Mouse (Mus musculus) hindbrain, embryonic 10.5 days (tissue): ENCODE measurements at regions not wholly inside any gene's neighbourhood (a gene's known extent, or its start where the extent isn't known, plus 50 kb on each side); places are given as distances from the start of the nearest gene placed in this dataset.
"Not testable (repeated sequence)": the region's sequence is repeated elsewhere in the genome, so short reads cannot be mapped to it uniquely, and the experiment has no call there.

ENCODE experiments used
- DNase-seq: peaks from one replicate; pipeline ENCODE4 v3.0.0-alpha.2; 2017; ENCODE audit warnings: low spot score
- H3K27ac ChIP-seq: fragments of 300-500 bp; sonication (generic); 2 replicates; pipeline ENCODE4 v1.5.1; 2016; ENCODE audit warnings: mild to moderate bottlenecking, moderate library complexity
- H3K27me3 ChIP-seq: fragments of 300-500 bp; sonication (generic); 2 replicates; pipeline ENCODE4 v1.6.1; 2016; ENCODE audit warnings: mild to moderate bottlenecking; ENCODE audit not compliant: poor library complexity, insufficient read depth, severe bottlenecking
- H3K36me3 ChIP-seq: fragments of 300-500 bp; sonication (generic); 2 replicates; pipeline ENCODE4 v1.6.1; 2016; ENCODE audit warnings: mild to moderate bottlenecking, moderate library complexity
- H3K4me1 ChIP-seq: fragments of 300-500 bp; sonication (generic); replicated peaks from 2 replicates; pipeline ENCODE4 v1.6.1; 2016; ENCODE audit warnings: mild to moderate bottlenecking
- H3K4me3 ChIP-seq: fragments of 300-500 bp; sonication (generic); 2 replicates; pipeline ENCODE4 v1.5.1; 2016; ENCODE audit warnings: mild to moderate bottlenecking, moderate library complexity
- H3K9me3 ChIP-seq: fragments of 300-500 bp; sonication (generic); 2 replicates; pipeline ENCODE4 v1.6.1; 2016; ENCODE audit warnings: mild to moderate bottlenecking, moderate library complexity
- WGBS: fragments of 180-500 bp; shearing (Covaris S2); methylation state at CpG from one replicate; pipeline ENCODE4 v1.1.7; 2016; 5-methylcytosine and 5-hydroxymethylcytosine counted together

DNA sequence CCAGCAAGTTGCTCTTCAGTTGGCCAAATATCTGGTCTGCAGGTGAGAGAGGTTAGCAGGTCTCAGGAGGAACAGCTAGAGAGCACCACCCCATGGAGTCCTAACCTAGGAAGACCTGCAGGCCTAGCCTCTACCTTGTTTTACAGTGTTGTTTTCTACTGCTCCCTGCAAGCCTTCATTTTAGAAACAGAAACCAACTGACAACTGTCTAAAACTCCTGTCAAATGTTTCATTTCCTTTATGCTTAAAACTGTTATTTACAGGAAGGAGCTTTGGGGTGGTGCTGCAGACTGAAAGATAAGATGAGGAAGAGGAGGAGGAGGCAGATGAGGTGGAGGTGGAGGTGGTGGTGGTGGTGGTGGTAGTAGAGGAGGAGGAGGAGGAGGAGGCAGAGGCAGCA, 96.6 kb upstream of the Selenop start:
- no peak overlapping the region for H3K27ac ChIP-seq
- H3K4me1 ChIP-seq, result no peaks in the 10 kb centered on the region
- no peaks in the 10 kb centered on the region for H3K36me3 ChIP-seq
- DNase-seq, result no peak
- H3K4me3 ChIP-seq, result no peak overlapping the region
- no peaks in the 10 kb centered on the region for H3K27me3 ChIP-seq
- peaks cover 23% of the 10 kb centered on the region for H3K9me3 ChIP-seq

DNA sequence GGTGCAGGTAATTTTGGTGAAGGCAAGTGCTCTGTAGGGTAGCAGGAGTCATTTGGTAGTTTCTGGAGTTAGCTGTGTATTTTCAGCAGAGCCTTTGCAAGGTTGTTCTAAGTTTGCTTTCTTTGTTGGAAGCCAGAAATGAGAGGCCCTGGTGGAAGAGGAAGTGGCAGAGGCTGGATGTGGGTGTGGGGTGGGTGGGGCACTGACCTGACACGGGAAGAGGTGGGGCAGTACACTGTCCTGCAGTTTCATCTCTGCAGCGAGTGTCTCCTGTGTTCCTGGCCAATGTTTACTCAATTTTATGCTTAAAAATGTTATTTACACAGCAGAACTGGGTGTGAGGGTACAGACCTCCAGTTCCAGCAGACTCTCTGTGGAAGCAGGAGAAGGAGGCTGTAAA, 94.3 kb upstream of the Selenop start:
- Histone ChIP-seq H3K9me3 (peaks cover 23% of the 10 kb centered on the region), H3K27ac (no peak overlapping the region), H3K4me3 (no peak overlapping the region), H3K36me3 (no peaks in the 10 kb centered on the region), H3K4me1 (no peaks in the 10 kb centered on the region), H3K27me3 (no peaks in the 10 kb centered on the region)
- no peak for DNase-seq
- 73% methylated on average over 2 of the region's 2 CpGs for WGBS

DNA sequence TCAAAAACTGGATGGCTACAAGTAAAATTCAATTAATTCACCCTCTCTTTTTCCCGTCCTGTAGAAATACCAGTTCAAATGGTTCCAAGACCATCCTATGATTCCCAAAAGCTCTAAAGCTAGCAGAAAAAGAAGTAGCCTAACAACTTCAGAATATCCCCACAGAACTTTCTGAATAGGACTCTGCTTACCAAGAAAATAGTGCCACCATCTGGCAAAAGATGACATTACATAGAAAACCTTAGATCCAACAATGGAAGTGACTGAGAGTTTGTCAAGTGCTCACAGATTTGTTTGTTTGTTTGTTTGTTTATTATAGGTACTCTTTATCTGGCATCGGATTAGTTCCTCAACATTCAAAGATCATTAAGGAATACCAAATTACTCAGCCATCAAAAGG, 93.5 kb upstream of the Selenop start:
- 45% methylated on average over 2 of the region's 2 CpGs for whole genome bisulfite sequencing
- H3K9me3 ChIP-seq, result peaks cover 24% of the 10 kb centered on the region
- DNase-seq, result no peak

DNA sequence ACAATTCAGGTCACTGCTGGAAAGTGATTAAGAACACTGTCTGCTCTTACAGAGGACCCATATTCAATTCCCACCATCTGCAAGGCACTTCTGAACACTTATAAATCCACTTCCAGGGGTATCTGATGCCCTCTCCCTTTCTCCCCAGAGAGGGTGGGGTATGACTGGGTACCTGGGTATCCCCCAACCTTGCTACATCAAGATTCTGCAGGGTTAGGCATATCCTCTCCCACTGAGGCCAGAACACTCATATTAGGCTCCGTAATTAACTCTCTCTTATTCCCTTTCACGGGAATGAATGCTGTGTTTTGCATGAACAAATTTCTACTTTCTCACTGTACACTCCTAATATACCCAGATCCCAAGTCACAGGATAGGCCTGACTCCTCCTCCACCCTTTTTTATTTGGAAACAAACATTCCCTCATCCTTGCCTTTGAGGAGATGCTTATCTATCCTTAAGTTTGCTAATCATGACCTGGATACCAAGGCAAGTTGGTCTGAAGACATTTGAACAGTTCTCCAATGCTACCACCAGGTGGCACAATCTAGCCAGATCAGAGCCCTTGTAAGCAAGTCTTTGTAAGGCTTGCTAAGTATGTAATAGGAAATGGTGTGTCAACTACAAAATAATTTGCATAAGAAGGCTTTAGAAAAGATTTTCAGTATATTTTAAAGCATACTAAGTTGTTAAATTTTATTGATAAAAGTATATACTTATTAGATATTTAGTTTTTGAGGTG, 66.3 kb upstream of the Selenop start:
- H3K4me1 ChIP-seq, result no peaks in the 10 kb centered on the region
- H3K36me3 ChIP-seq, result no peaks in the 10 kb centered on the region
- no peak overlapping the region for H3K27ac ChIP-seq
- no peaks in the 10 kb centered on the region for H3K27me3 ChIP-seq
- 81% methylated on average over 2 of the region's 2 CpGs for WGBS
- no peak overlapping the region for H3K4me3 ChIP-seq
- peak; percentile 43 for DNase-seq
- H3K9me3 ChIP-seq, result no peaks in the 10 kb centered on the region

More for the DNA sequence above, 93.5 kb upstream of the Selenop start:
- no peaks in the 10 kb centered on the region for H3K4me1 ChIP-seq
- H3K36me3 ChIP-seq, result no peaks in the 10 kb centered on the region
- no peaks in the 10 kb centered on the region for H3K27me3 ChIP-seq
- H3K4me3 ChIP-seq, result no peak overlapping the region
- H3K27ac ChIP-seq, result no peak overlapping the region

DNA sequence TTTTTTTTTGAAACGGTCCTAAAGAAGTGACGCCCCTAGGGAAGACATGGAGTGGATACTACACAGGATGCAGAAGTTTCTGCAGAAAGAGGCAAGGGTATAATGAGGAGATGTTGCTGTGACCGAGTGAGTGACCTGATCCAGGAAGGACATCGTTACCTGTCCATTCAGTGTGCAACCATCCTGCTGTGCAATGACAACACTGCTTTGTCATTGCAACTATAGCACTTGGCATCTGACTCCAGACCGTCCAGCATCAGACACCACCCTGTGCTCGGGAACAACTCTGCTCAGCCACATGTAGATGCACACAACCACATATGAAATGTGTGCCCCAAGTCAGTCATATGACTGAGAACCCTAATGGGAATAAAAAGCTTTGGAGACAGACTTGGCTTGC, 62.8 kb upstream of the Selenop start:
- Histone ChIP-seq H3K9me3 (0 out of 2 replicates have a peak, but pooled peaks cover 5% of the 10 kb centered on the region), H3K4me1 (no peaks in the 10 kb centered on the region)
- WGBS, result 85% methylated on average over 6 of the region's 6 CpGs

DNA sequence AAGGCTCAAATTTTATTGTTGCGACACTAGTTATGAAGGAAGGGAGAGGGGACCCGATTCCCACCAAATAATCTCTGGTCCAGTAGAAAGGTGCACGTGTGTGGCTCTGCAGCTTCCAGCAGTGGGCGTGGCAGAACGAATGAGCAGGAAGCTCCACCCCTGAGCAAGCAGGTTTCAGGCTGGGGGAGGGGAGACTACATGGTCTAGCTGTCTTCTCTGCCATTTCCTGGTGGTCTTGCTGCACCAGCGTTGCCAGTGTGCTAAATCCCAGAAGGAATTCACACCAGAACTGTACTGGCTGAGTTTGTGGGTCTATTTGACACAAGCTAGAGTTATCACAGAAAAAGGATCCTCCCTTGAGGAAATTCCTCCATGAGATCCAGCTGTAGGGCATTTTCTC, 62.3 kb upstream of the Selenop start:
- not testable (repeated sequence) for H3K4me3 ChIP-seq, DNase-seq, H3K4me1 ChIP-seq, H3K36me3 ChIP-seq, H3K9me3 ChIP-seq, H3K27ac ChIP-seq, H3K27me3 ChIP-seq
- 74% methylated on average over 6 of the region's 6 CpGs for WGBS

More for the DNA sequence above, 62.8 kb upstream of the Selenop start:
- no peak for DNase-seq
- Histone ChIP-seq H3K27ac (no peak overlapping the region), H3K27me3 (no peaks in the 10 kb centered on the region), H3K4me3 (no peak overlapping the region), H3K36me3 (no peaks in the 10 kb centered on the region)

DNA sequence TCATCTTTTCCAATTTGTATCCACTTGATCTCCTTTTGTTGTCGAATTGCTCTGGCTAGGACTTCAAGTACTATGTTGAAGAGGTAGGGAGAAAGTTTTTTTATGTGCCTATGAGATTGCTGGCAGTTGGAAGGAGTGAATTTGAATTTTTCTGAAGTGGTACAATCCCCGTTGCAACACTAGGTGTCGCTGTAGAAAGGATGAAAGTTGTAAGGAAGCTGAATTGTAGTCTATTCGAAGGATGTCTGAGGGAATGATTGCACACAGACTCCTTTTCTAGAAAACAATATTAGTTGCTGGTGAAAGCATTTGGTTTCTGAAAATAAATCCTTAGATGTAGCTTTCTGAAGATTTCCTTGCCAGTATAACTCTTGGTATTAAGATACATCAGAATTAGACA, 54.6 kb upstream of the Selenop start:
- Histone ChIP-seq H3K27me3 (no peaks in the 10 kb centered on the region), H3K4me3 (no peak overlapping the region), H3K9me3 (no peaks in the 10 kb centered on the region), H3K27ac (no peak overlapping the region), H3K36me3 (no peaks in the 10 kb centered on the region), H3K4me1 (no peaks in the 10 kb centered on the region)
- DNase-seq, result peak; percentile 24
- WGBS, result 9% methylated on average over 4 of the region's 4 CpGs

DNA sequence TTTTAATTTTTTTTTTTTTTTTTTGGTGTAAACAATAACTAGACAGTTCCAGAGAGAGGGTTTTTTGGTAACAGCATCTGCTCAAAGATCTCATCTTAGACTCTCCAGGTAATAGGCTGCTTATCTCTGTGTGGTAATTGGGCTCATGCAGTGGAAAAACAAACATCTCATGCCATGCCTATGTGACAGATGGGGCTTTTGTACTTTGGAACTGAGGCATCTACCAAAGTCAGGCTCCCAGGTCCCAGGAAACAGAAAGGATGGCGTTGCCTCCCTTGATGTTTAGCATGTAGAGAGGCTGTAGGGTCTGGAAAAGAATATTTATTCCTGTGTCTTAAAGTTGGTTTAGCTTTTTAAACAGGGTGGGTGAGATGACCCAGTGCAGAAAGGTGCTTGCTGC, 53.1 kb upstream of the Selenop start:
- H3K9me3 ChIP-seq, result no peaks in the 10 kb centered on the region
- no peak for DNase-seq
- H3K36me3 ChIP-seq, result no peaks in the 10 kb centered on the region
- no peak overlapping the region for H3K27ac ChIP-seq
- no peaks in the 10 kb centered on the region for H3K4me1 ChIP-seq
- no peak overlapping the region for H3K4me3 ChIP-seq
- no peaks in the 10 kb centered on the region for H3K27me3 ChIP-seq
- 54% methylated on average over 1 of the region's 1 CpGs for WGBS
